9 mouse cellular contexts compared by ENCODE assay signal in the genomic region with DNA sequence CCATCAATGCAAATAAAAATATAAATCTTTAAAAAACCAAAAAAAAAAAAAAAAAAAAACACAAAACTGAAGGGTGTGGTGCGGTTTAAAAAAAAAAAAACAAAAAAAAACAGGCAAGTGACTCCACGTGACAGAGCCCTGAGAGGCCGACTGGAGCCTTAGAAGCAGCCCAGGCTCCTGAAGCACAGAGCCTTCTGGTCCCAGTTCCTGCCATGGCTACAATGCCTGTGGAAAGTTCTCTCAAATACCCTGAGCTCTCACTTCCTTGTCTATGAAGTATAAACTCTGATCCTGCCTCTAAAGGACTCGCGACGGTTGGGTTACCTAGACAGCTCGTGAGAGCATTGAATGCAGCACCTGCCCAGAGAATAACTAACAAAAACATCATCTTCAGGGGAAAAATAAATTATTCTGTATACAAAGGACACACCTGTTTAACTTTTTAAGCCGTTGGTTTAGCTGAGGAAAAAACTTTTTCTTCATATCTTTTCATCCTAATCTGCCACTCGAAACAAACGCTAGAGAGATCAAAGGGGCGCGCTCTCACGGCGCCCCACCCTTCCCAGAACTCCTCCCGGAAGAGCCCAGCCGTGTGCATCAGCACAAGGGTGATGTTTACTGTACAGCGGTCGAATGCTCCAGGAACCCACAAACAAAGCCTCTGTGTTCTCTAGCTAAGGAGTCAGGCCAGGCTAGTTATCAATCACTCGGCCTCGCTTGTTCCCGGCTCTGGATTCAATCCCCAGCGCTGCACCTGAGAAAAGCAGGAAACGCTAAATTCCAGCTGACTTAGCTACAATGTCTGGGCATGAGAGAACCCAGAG. TPM values are rescaled to one million over a fixed set of nuclear protein-coding genes. Genes with fewer than 3 reads are reported as not detected.
A peak's percentile ranks its signal among the peaks of the same experiment; 100 is the strongest.
DNase-seq lines count a peak whose midpoint lies in the region; ATAC-seq and TF ChIP-seq lines count a peak whose summit lies in the region.
"Had no signal": no experiment of that assay in that cellular context is flagged by ENCODE, and none has a peak within 500 bp of the region (broad histone marks: within the 10 kb centered on the region; RNA-seq: fewer than 3 reads in every experiment).

No protein-coding gene starts in this region.

- H3K36me3 ChIP-seq in E14TG2a.4 (ENCODE audit: insufficient read depth, low read length) = peaks cover 18% of the 10 kb centered on the region
- H3K36me3 ChIP-seq in embryonic facial prominence, embryonic 15.5 days = peaks cover 6% of the 10 kb centered on the region; the same call in 1 of the 2 replicates
- H3K36me3 ChIP-seq in limb, embryonic 14.5 days (ENCODE audit: control insufficient read depth, insufficient read depth, low read length) = peaks cover 5% of the 10 kb centered on the region; the same call in 1 of the 2 replicates
- peaks cover 1% of the 10 kb centered on the region; the same call in 1 of the 2 replicates for H3K36me3 ChIP-seq in splenic B cell, adult 2 months (ENCODE audit: control insufficient read depth, insufficient read depth, low read length, poor library complexity, severe bottlenecking)

- peak overlapping the region; percentile 31 for H3K4me2 ChIP-seq in embryonic facial prominence, embryonic 15.5 days (replicated peaks)
- H3K4me2 ChIP-seq in limb, embryonic 14.5 days (replicated peaks; ENCODE audit: low read depth, low read length, severe bottlenecking) = peak overlapping the region; percentile 21; the same call in 1 of the 2 replicates

- WGBS in embryonic facial prominence, embryonic 15.5 days = 35% methylated on average over 23 of the region's 23 CpGs
- WGBS in limb, embryonic 14.5 days = 47% methylated on average over 23 of the region's 23 CpGs

- DNase-seq in gastrocnemius, adult 2 months = no peak
- DNase-seq in gastrocnemius, postnatal 10 days = no peak
- DNase-seq in limb, embryonic 14.5 days (ENCODE audit: low spot score) = no peak
- peak; percentile 33 for DNase-seq in splenic B cell, adult 2 months (ENCODE audit: low read depth, low spot score)
- no peak for DNase-seq in urinary bladder, adult 2 months (ENCODE audit: low spot score)
- DNase-seq in right cerebral cortex, postnatal 14 days = no peak

- H3K27me3 ChIP-seq in E14TG2a.4 (ENCODE audit: insufficient read depth, low read length) = peaks cover 24% of the 10 kb centered on the region
- no peaks in the 10 kb centered on the region for H3K27me3 ChIP-seq in embryonic facial prominence, embryonic 15.5 days
- no peaks in the 10 kb centered on the region for H3K27me3 ChIP-seq in limb, embryonic 14.5 days (ENCODE audit: control insufficient read depth, insufficient read depth, low read length)
- no peaks in the 10 kb centered on the region for H3K27me3 ChIP-seq in splenic B cell, adult 2 months (ENCODE audit: control insufficient read depth, insufficient read depth, low read length, poor library complexity, severe bottlenecking)
- H3K27me3 ChIP-seq: CH12.LX had no signal

- peak overlapping the region; percentile 56 for H3K4me3 ChIP-seq in gastrocnemius, adult 2 months
- peak overlapping the region; percentile 72 for H3K4me3 ChIP-seq in E14TG2a.4 (replicated peaks; ENCODE audit: low read length)
- H3K4me3 ChIP-seq in embryonic facial prominence, embryonic 15.5 days (replicated peaks) = peak overlapping the region; percentile 20
- H3K4me3 ChIP-seq in limb, embryonic 14.5 days (replicated peaks; ENCODE audit: low read length) = no peak overlapping the region

- intact Hi-C loops in gastrocnemius, adult 2 months (cut with DNase I) = no loop called here

- 0 out of 2 replicates have a peak, but pooled peaks have one; percentile 47 for ATAC-seq in embryonic facial prominence, embryonic 15.5 days (ENCODE audit: insufficient number of reproducible peaks, low FRiP score, low TSS enrichment, low read depth)
- ATAC-seq in limb, embryonic 14.5 days (ENCODE audit: low FRiP score, low read depth) = no peak

- no peak for TF ChIP-seq POLR2A in limb, embryonic 14.5 days (IDR thresholded peaks at IDR 0.05; ENCODE audit: borderline replicate concordance, extremely low read depth, insufficient read depth, insufficient read length)

- H3K9me3 ChIP-seq in E14TG2a.4 (ENCODE audit: low read length) = peaks cover 4% of the 10 kb centered on the region
- no peaks in the 10 kb centered on the region for H3K9me3 ChIP-seq in embryonic facial prominence, embryonic 15.5 days (replicated peaks)
- H3K9me3 ChIP-seq in limb, embryonic 14.5 days (ENCODE audit: control insufficient read depth, low read length) = no peaks in the 10 kb centered on the region

- no peak overlapping the region for H3K27ac ChIP-seq in gastrocnemius, adult 2 months
- H3K27ac ChIP-seq in embryonic facial prominence, embryonic 15.5 days (replicated peaks) = no peak overlapping the region
- H3K27ac ChIP-seq in limb, embryonic 14.5 days (replicated peaks; ENCODE audit: low read depth, low read length) = no peak overlapping the region

- no peak overlapping the region for H3K9ac ChIP-seq in embryonic facial prominence, embryonic 15.5 days
- no peak overlapping the region for H3K9ac ChIP-seq in limb, embryonic 14.5 days (ENCODE audit: low read depth, low read length, severe bottlenecking)

- TF ChIP-seq CTCF in gastrocnemius, adult 2 months (IDR thresholded peaks at IDR 0.05) = no peak
- TF ChIP-seq CTCF in E14TG2a.4 (conservative IDR thresholded peaks at IDR 0.05; ENCODE audit: low read length) = no peak

- H3K4me1 ChIP-seq in E14TG2a.4 (replicated peaks; ENCODE audit: low read depth, low read length) = peaks cover 58% of the 10 kb centered on the region
- peaks cover 6% of the 10 kb centered on the region; the same call in 1 of the 2 replicates for H3K4me1 ChIP-seq in embryonic facial prominence, embryonic 15.5 days
- H3K4me1 ChIP-seq in limb, embryonic 14.5 days (ENCODE audit: control insufficient read depth, insufficient read depth, low read length) = 0 out of 2 replicates have a peak, but pooled peaks cover 2% of the 10 kb centered on the region

RNA-seq across cellular contexts. Expression of gene Armc10, which starts 27.4 kb away (rescaled TPM):
- 1 to 10 TPM; 3.5 to 4.1 TPM for total RNA-seq in gastrocnemius, adult 2 months (2021)
- total RNA-seq in gastrocnemius, postnatal 10 days (2021) = 10 to 100 TPM in 1 of 2 experiments, 1 to 10 TPM in 1; 7.1 to 10.8 TPM
- 32.8 and 36.9 TPM in 2 replicates for polyA plus RNA-seq in embryonic facial prominence, embryonic 15.5 days (2015; fragmentation: Nextera tagmentation; extraction: Ambion mirVana)
- polyA plus RNA-seq in limb, embryonic 14.5 days (2012; rRNA removed) = 55.0 and 56.0 TPM in 2 replicates
- polyA plus RNA-seq in limb, embryonic 14.5 days (2014; fragmentation: Nextera tagmentation; extraction: Ambion mirVana) = 44.4 and 49.8 TPM in 2 replicates
- 33.7 and 34.2 TPM in 2 replicates for polyA plus RNA-seq in urinary bladder, adult 2 months (2012; rRNA removed)

RNA-seq across cellular contexts. Expression of gene Fbxl13, which starts 27.6 kb away (rescaled TPM):
- under 1 TPM in 1 of 2 experiments, not detected in 1; 0.13 TPM for total RNA-seq in gastrocnemius, adult 2 months (2021)
- total RNA-seq in gastrocnemius, postnatal 10 days (2021) = under 1 TPM; 0.19 to 0.36 TPM
- 0.46 and 0.87 TPM in 2 replicates for polyA plus RNA-seq in embryonic facial prominence, embryonic 15.5 days (2015; fragmentation: Nextera tagmentation; extraction: Ambion mirVana)
- polyA plus RNA-seq in limb, embryonic 14.5 days (2012; rRNA removed) = 0.15 and 0.28 TPM in 2 replicates
- 0.25 and 0.33 TPM in 2 replicates for polyA plus RNA-seq in limb, embryonic 14.5 days (2014; fragmentation: Nextera tagmentation; extraction: Ambion mirVana)
- 1.7 and 1.8 TPM in 2 replicates for polyA plus RNA-seq in urinary bladder, adult 2 months (2012; rRNA removed)

RNA-seq across cellular contexts. Expression of gene Napepld, which starts 28.2 kb away (rescaled TPM):
- 10 to 100 TPM in 1 of 2 experiments, 1 to 10 TPM in 1; 9.2 to 11.3 TPM for total RNA-seq in gastrocnemius, adult 2 months (2021)
- 1 to 10 TPM; 6.3 to 6.5 TPM for total RNA-seq in gastrocnemius, postnatal 10 days (2021)
- 2.2 and 2.8 TPM in 2 replicates for polyA plus RNA-seq in embryonic facial prominence, embryonic 15.5 days (2015; fragmentation: Nextera tagmentation; extraction: Ambion mirVana)
- 2.3 and 2.7 TPM in 2 replicates for polyA plus RNA-seq in limb, embryonic 14.5 days (2012; rRNA removed)
- 2.1 and 2.2 TPM in 2 replicates for polyA plus RNA-seq in limb, embryonic 14.5 days (2014; fragmentation: Nextera tagmentation; extraction: Ambion mirVana)
- polyA plus RNA-seq in urinary bladder, adult 2 months (2012; rRNA removed) = 2.1 and 2.9 TPM in 2 replicates
